Mouse (Mus musculus) mesoderm, embryonic 11.5 days (tissue): ENCODE results near the gene Ormdl3.

Experiments used
- DNase-seq: peaks from one replicate; pipeline ENCODE4 v3.0.0-alpha.2; 2012; ENCODE audit warnings: low read depth, low spot score

The Ormdl3 gene

DNA sequence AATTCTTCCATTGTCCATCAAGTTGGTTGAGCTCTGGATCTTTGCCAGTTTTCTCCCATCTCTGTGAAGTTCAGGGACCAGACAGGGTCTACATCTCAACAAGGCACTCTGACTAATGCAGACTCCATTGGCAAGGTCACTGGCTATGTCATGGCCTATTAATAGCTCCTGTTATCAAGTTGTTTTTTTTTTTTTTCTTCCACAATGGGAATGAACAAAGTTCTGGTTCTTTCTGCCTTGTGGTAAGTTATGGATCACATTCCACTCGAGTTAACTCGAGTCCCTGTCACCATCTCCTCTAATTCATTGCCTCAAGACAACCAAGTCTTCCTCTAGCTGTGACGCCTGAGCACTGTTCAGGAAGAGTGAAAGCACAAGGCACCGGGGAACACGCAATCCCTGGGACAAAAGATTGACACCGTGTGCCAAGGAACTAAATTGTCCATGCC is 1.7 kb upstream of the Ormdl3 start:
- DNase-seq, result no peak

DNA sequence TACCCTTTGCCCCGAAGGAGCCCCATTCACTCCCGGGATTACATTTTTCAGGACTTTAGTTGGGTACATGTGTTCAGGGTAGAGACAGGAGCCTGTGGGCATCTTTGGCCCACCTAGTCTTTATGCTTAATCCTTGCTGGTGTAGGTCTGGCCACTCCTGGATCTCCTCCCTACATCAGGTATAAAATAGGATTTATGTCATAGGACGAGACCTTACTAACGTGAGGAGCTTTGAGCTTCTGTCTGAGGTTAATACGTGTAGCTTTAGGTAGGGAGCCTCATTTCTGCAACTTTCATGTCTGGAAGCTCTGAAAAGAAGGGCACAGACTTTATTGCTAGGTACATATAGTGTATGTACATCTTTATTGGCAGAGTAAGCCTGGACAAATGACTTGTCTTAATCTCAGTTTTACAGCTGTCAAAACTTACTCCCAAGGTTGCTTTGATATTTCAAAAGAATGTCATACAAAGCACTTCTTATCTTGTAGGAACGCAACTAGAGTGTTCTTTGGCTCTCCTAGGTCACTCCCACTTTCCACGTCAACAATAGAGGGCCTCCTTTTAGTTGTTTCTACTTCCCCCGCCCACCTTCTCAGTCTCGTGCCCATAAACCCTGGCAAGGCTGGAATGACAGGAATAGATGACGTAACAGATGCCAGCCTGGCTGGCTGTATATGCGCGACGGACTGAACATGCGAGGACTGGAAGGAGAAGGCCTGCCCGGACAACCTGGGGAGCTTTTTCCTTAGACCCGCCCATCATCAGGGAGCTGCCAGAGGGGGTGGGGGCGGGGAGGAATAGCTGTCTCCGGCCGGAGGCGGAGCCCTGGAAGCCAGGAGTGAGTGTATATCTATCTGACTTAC is 747 bp upstream of the Ormdl3 start:
- DNase-seq, result peak; percentile 64

DNA sequence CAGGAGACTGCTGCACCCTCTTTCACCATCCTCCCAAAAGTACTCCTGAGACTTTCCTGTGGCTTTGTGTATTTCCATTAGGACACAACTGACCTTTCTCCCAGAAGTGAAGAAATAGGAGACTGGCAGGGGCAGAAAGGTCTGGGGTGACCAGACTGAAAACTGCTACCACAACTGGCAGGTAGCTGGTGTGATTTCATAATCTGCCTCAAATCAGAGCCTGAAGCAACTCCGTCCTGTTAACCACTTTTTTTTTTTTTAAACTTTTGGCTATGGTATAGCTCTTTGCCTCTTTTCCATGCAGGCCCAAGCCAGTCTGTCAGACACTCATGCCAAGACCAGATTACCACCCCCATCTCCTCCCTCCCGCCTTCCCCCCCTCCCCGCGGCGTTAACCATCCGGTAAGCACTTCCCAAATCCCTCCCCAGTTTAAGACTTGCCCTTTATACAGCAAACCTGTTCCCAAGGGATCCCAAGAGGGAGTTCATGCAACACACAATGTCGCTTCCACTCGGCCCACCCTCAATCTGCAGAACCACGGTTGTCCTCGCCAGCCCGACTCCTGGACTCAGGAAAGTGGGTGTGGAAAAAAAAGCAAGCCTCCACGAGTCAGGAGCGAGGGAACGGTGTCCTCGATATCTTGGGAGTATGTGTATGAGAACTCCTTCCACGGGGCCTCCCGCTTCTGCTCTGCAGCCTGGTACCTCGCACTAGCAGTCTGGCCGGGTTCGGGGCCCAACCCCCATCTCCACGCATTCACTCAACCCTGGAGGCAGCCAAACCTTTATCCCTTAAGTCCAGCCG is 879 bp downstream of the Ormdl3 start:
- DNase-seq, result no peak

DNA sequence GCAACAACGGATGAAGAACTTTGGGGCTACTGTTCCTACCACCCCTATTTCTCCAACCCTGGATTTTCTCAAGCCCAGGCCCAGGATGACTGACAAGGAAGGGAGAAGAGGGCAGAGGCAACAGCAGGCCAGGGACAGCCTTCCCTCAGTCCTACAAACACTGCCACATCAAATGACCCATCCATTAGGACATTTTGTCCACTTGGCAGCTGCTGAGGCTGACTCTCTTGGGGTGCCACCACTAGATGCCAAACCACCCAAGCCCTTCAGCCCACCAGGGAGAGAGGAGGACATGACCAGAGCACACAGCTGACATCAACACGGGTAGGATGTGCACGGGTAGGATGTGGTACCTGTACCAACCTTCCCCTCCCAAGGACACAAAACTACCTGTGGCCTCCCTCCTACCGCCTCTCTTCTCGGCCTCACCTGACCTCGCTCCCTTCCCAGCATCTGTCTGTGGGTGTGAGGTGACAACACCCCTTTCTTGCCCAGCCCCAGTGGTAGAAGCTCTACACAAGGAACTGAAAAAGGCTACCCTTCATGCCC is 2.5 kb downstream of the Ormdl3 start:
- no peak for DNase-seq

DNA sequence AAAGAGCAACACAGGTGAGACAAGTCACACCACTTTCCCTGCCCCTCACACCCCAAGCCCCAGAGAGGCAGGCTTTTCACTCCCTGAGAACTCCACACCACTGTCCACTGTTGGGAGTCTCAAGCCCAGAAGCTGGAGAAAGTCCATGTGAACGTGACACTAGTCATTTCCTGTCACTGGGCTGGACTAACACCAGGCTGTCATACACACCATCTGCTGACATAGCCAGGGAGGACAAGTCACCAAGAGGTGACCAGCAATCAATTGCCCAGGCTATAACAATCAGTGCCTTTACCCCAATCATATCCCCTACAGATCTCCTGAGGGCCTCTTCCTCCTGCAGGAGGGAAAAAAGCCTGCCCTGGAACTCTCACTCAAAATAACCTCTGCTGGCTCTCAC is 3.0 kb downstream of the Ormdl3 start:
- DNase-seq, result no peak

DNA sequence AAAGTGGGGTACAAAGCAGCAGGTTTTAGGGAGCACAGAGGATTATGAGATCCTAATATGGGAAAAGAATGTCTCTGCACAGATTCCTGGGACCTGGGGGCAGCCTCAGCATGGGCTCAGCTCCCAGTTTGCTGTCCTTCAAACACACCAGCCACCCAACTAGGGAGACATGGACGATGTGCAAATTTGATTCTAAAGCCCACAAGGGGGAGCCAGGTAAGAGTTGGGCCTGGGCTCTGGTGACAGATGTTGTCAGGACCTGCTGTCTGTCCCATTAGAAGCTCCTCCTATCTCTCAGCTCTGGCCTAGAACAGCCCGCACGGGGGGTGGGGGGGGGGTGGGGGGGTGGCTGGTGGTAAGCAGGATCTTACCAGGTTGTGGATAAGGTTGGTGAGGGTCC is 3.6 kb downstream of the Ormdl3 start:
- DNase-seq, result no peak

DNA sequence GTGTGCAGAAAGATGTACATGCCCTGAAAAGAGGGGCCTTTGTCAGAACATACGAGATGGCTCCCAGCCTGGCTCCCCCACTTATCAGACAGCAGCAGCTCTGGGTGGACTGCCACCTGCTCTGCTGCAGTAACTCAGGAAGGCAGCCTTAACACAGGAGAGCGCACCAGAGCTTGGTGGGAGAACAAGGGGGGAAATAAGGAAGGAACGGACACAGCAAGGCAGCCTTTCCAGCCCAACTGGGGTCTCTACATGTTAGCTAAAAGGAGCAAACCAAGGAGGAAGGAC is 4.0 kb downstream of the Ormdl3 start:
- DNase-seq, result no peak

DNA sequence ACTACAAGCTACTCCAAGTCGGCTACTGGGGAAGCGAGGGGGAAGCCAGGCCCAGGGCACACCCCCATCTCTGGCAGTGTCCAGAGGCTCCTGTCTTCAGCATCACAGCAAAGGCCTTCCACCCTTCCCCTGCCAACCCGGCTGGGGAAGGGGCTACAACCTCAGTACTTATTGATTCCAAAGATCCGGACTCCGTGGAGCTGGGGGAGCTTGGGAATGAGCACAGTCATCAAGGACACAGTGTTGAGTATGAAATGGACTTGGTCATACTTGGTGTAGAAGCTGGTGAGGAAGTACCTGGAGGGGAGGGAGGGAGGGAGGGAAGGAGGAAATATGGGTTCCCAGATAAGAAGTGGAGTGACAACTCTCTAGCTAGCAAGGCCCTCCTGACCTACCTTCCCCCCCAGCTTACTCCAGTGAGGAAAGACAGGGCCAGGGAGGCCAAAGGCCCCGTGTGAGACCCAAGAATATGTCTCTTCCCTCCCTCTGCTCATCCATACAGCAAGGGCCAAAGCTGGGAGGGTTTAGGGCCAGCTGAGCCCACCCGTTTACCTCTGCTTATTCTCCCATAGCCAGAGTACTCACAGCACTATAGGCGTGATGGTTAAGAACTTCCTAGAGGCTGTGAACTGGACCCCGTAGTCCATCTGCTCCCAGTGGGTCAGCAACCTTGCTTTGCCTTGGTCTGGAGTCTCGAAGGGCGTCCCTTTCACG is 4.5 kb downstream of the Ormdl3 start:
- DNase-seq, result no peak

DNA sequence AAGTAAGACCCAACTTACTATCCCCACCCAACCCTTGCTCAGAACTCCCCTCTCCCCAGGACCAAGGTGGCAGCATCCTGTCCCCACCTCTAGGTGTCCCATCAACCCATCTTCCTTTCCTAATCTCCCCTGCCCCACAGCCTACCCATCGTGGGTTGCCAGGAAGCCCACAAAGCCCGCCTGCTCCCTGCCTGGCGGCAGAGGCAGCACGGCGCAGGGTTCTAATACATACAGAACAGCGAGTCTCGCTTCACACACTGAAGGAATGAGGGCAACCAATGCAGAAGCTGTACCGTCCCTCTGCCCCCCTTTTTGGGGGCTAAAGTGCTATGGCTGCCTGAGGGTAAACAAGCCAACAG is 5.2 kb downstream of the Ormdl3 start:
- no peak for DNase-seq

DNA sequence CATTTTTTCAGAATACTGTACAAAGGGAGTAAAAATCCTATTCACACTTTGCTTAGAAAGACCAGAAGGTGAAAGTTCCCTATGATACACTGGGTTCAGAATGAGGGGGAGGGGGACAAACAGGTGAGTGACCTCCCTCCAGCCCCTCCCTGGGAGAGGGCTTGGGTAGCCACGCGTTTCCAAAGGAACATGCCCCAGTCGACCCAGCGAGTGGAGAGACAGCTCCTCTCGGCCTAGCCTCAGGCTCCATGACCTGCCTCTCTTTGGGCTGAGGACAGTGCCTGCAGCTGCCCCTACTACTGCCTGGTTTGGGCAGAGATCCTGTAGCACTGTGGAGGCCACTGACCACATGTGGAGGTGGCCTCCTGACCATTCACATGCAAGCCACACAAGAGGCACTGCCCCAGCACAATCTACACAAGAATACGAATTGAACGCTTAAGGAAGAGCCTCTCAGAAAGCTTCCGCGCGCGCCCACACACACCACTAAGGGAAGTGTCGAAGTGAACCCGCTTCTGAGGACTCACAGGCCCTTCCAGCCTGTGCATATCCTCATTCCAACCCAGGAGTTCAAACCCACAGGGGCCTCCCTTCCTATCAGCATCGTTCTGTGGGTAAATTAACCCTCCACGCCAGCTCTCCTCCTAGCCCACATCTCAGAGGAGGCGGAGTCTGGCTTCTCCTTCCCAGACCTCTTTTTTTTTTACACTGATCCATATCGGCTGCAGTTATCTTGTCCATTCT is 5.7 kb downstream of the Ormdl3 start:
- DNase-seq, result no peak

DNA sequence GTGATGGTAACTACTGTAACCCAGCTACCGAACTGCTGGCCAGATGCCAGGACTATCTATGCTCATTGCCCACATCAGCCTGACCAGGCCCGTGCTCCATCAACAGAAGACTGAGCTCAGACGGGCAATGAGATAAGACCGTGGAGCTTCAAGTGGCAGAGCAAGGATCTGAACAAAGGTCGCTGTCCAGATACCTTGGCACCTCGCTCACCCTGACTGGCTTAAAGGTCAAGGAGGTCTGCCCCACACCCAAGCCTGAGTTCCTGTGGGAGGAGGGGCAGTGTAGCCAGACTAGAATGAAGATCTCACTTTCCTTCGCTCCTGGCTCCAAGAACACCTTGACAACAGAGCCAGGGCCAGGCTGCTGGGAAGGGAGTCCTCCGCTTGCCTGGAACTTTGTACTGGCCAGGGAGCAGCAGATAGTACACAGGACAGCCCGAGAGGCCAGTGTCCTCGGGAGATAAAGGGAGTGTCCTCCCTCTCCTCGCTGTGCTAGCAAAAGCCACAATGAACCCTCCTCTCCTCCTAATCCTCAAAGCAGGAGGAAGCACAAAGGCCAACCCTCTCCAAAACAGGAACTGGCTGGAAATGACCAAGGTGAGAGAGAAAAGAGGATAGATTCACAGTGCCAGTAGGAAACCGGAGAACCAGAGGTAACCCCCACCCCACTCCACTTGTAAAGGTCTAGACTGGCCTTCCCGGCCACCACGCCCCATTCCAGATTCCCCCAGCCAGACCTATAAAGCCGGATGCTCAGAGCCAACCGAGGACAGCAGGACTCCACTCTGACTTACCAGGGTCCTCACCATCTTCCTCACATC is 6.7 kb downstream of the Ormdl3 start:
- DNase-seq, result no peak

DNA sequence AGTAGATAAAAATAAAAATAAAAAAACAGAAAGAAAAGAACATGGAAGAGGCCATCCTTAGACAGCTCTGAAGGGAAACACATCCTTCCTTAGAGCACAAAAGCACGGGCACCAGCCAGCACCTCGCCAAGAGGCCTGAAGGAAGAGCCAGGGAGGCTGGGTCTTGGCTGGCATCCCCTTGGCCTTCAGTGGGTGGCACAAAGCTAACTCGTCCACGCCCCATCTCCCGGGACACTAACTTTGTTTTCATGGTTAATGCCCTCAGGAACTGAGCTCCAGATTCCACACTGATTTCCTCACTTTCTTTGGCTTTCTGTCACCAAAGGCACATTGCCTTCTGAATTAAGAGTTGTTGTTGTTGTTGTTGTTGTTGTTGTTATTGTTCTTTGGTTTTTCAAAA is 9.4 kb downstream of the Ormdl3 start:
- DNase-seq, result no peak

DNA sequence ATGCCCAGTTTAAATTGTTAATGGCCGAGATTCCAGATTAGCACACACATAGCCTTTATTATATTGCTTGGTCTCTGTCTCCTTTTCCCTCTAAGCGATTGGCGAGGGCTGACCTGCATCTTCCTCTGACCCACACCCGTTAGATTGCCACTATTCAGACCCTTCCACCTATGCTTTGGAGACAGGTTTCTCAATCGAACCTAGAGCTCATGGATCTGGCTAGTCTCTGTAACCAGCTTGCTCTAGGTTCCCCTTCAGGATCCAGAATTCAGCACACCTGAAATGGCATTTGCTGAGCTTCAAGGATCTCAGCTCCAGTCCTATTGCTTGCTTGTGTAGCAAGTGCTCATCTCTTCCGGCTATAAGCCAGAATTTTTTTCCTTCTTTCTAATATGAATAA is 17.7 kb downstream of the Ormdl3 start:
- no peak for DNase-seq

DNA sequence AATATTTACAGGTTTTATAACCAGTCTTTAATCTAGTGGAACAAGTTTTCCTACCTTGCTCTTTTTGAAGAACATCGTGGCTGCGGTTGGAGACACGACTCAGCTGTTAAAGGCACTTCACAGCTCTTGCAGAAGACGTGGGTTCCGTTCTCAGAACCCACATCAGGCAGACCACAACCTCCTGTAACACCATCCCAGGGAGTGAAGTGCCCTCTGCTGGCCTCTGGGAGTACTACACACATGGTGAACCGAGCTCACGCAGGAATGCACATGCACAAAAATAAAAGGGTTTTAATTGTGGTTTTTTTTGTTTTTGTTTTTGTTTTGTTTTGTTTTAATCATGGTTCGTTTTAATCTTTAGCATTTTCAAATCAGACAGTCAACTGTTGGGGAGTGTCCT is 18.8 kb downstream of the Ormdl3 start:
- no peak for DNase-seq

DNA sequence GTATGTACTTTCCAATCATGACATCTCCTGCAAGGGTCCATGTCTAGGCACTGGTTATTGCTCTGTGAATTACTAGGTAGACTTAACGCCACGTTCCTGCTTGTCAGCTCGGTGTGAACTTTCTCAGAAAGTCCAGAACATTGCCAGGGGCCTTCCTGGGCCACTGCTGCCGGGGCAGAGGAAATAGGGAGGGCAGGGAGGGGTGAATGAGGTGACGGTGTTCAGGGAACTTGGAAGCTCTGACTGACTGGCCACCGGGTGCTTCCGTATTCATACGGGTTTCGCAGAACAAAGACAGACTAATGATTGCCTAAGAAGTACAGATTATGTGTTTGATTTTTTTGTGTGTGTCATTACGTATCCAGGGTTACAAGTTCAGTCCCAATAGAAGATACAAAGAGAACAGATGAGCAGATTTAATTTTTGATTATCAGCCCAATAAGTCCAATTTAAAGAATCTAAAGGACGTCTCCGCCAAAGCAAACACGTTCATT is 23.2 kb downstream of the Ormdl3 start:
- DNase-seq, result no peak

DNA sequence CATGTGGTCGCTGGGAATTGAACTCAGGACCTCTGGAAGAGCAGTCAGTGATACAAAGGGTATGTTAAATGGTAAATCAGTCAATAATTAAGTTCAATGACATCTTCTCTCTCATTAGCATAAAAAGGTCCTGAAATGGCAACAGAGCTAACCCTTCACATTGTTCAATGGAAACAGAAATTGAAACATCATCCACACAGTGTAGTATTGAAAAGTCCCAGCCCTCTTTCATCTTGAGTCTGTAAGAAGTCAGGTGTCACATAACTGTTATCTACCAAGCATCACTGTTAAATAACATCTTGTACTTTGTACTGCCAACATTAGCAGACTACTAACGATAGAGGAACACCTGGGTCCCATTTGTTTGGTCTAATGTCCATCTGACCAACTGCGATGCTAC is 24.1 kb downstream of the Ormdl3 start:
- DNase-seq, result no peak

DNA sequence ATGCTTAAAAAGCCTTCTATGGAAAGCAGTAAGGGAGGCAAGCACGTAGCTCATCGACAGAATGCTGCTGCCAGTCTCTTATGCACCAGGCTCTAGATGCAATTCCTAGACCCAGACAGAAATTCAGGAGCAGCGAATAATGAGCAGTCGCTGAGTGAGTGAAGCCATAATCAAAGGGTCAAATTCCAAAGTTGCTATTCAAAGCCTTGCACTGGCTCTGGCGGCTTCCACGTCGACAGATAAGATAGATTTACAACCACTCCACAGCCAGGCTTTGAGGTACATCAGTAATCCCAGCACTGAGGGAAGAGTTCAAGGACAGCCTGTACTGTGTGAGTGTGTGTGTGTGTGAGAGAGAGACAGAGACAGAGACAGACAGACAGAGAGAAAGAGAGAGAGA is 26.2 kb downstream of the Ormdl3 start:
- DNase-seq, result no peak

DNA sequence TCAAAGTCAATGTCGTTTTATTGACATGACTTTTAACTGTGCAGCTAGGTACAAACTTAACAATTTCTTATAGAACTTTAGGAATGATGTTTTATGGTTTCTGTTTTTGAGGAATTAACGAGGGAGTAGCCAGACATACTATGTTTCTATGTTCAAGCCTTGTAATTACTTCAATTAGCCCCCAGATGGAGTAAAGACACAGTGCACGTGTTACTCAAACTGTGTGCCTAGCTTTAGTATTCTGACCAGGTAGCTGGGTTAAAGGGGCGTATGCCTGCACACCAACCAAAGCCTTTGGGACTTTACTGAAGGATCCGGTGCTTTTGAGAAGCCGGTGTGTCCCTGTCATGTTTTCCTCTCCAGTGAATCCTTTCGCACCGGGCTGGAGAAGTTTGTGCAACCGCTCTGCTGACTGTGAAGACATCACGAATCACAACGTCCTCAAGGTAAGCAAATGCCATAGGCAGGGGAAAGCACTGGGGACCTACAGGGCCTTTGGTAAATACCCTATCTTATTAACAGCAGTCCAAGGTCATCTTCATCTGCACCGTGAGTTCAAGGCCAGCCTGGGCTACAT is 32.0 kb downstream of the Ormdl3 start:
- DNase-seq, result no peak

DNA sequence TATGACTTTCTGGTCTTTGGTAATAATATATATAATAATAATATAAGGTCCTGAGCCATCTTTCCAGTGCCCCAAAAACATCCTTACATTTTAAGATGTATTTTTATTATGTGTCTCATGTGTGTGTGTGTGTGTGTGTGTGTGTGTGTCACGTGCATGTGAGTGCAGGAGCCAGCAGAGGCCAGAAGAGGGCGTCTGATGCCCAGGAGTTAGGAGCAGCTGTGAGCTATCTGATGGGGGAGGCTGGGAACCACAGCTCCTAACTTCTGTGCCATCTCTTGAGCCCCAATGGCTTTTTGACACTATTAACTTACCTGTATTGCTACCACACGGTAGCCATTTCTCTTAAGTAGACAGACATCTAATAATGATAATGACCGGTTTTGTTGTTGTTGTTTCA is 33.2 kb downstream of the Ormdl3 start:
- DNase-seq, result no peak
